Mouse (Mus musculus) liver, embryonic 14.5 days (tissue): ENCODE data around the gene Gm21981.

Experiments used
- CTCF ChIP-seq: IDR thresholded peaks from 2 replicates; pipeline ENCODE4 v1.5.1; 2016; ENCODE audit warnings: antibody characterized with exemption, low read depth, control low read depth
- EP300 ChIP-seq: IDR thresholded peaks from 2 replicates; pipeline ENCODE4 v1.6.1; 2016; ENCODE audit warnings: antibody characterized with exemption, low read depth

DNA sequence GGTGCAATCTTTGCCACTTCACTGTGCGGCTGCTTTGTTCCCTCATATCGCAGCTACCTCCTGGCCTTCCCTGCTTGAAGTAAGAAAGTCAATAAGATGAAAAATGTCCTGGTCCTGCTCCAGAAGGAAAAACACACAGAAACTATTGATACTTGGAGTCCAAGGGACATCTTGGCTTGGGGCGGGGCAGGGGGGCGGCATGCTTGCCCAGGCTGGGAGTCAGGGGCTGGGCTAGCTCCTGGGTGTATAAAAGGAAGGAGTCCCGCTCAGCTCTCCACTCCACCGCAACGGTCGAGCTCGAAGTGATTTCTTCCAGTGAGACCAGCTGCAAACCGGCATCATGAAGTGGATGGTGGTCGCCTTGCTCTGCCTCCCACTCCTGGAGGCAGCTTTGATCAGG, 32.3 kb upstream of the Gm21981 start, which contains the start of gene Pgc:
- no peak for TF ChIP-seq CTCF
- no peak for TF ChIP-seq EP300
